Mouse (Mus musculus) adipocyte (in vitro differentiated cells): ENCODE data around the gene Anapc7.
A peak's percentile ranks its signal among the peaks of the same experiment; 100 is the strongest.
"Not testable (repeated sequence)": the region's sequence is repeated elsewhere in the genome, so short reads cannot be mapped to it uniquely, and the experiment has no call there.

Experiments used
- DNase-seq: peaks from one replicate; pipeline ENCODE4 v3.0.0-alpha.2; 2016; ENCODE audit warnings: low spot score

The Anapc7 gene

GRCm38 (mm10) chr5:122405537-122405936 lies 16.0 kb upstream of the Anapc7 start:
- DNase-seq: no peak

DNA sequence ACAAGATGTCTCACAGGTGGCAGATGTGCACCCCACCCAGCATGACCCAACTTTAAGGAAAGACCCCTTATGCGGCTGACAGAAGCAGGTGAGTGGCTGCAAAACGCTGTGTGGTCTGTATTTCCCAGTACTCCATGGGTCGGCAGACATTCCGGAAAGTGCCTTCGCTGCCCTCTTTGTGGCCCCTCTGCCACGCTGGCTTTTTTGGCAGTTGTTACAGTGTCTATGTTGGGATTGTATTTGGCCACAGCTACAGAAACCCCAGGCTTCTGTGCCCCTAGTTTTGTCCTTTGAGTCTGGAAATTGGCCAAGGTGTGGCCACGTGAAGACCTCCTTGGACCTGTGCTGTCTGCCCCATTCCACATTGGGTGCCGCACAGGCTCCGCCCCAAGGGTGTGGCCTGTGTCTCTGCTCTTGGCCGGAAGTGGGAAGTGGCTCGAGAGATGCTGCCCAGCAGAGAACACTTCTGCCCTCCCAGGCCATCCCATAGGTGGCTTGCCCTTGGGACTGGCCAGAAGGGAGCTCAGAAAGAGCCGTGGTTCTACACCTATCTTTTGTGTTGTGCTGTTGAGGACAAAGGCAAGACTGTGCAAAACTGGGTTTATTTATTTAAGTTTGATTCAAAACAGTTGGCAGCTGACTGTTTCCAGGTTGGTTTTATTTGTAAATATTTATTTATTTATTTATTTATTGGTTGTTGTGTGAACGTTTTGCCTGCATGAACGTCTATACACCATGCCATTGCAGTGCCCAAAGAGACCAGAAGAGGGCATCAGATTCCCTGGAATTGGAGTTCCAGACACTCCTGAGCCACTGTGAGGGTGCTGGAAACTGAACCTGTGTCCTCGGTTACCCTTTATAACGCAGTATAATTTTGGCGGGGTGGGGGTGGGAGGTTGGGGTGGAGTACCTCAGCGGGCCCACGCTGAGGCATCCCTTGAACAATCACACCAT lies 11.5 kb upstream of the Anapc7 start:
- no peak for DNase-seq

DNA sequence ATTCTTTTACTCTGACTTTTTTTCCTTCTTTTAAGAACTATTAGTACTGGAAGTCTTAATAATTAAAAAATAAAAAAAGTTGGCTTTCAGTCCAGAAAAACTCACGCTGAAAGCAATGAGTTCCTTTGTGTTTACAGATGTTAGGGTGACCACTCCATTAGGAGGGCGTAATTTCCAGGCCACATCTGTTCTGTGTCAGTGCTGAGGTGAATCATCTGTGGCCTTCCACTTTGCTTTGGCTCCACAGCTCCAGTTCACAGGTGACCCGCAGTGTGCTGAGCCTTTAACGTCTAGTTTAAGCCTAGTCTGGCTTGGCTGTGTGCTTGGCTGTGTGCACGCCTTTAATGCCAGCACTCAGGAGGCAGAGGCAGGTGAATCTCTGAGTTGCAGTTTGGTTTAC lies 9.6 kb upstream of the Anapc7 start:
- DNase-seq: no peak

- DNase-seq: no peak
These were observed 8.7 kb upstream of the Anapc7 start for GRCm38 (mm10) chr5:122412826-122413225.

DNA sequence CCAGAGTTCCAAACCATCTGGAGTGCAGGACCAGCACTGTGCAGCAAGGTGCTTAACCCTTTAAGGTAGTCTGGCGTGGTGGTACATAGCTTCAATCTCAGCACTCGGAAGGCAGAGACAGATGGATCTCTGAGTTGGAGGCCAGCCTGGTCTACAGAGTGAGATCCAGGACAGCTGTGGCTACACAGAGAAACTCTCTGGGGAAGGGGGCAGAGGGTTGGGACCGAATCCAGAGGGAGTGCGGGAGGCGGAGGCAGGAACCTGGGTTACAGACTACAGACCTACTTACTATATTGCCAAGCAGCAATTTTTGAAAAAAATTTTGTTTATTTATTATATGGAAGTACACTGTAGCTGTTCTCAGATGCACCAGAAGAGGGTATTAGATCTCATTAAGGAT lies 7.1 kb upstream of the Anapc7 start:
- no peak for DNase-seq

- no peak for DNase-seq
These were observed 6.0 kb upstream of the Anapc7 start for GRCm38 (mm10) chr5:122415465-122415864.

- not testable (repeated sequence) for DNase-seq
These were observed 817 bp upstream of the Anapc7 start for GRCm38 (mm10) chr5:122420676-122421075.

DNA sequence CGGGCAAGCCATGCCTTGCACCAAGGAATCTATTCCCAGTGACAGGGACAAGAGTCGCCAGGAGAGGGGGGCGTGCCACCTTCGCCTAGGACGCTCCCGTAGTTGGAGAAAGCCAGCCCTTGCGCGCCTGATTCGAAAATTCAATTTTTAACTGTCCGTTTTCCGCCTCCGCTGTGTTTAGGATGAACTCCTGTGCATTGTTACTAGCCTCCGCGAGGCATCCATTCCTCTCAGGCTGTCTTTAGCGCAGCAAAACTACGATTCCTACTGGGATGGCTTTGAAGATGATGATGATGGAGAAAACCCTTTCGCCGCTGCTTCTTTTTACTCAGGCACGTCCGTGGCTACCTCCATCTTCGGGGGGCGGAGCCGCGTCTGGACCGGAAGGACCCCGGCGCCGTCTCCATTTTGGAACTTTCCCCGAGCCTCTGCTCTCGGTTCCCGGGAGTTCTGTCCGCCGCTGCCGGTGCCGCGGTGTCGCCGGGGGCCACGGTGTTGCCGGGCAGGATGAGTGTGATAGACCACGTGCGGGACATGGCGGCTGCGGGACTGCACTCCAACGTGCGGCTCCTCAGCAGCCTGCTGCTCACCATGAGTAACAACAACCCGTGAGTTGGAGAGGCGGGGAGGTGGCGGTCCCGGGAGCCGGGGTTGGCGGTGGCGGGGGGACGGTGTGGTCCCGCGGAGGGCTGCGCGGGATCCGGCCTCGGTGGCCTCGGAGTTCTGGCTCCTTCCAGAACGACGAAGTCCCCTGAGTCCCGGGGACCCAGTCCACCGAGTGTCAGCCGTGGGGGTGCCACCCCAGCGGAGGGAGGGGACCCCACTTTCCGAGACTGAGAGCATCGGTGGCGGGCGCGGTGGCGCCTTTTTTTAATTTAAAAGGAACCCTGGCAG lies 825 bp downstream of the Anapc7 start:
- DNase-seq: peak; percentile 90

DNA sequence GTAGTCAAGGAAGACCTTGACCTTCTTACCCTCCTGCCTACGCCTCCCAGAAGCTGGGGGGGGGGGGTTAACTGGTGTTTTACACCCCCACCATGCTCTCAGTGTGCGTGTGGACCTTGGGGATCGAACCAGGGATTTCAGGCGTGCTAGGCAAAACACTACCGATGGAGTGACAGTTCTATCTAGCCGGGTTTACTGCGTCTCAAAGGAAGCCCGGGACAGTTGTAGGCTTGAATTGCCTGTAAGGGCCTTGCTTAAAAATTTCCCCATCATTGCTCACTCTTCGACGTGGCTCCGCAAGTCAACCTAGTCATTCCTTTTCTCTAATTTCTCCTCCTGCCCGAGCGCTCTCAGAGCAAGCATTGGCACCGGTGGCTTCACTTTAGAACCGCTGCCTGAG lies 1.6 kb downstream of the Anapc7 start:
- DNase-seq: no peak

DNA sequence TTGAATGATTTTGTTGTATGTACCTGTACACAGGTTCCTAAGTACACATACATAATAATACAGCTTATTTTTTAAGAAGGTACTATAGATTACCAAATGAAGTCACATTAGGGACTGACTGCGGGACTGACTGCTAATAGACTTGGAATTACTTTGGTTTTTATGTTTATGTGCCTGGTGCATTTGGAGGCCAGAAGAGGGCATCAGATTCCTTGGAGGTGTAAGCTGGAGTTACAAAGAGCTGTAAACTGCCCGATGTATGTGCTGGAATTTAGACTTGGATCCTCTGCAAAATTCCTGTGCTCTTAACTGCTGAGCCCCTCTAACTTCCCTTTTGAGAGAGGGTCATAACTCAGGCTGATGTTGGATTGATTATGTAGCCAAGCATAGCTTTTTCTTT lies 4.1 kb downstream of the Anapc7 start:
- DNase-seq: no peak

GRCm38 (mm10) chr5:122430036-122430775 lies 8.7 kb downstream of the Anapc7 start:
- DNase-seq: no peak

GRCm38 (mm10) chr5:122431221-122431620 lies 9.7 kb downstream of the Anapc7 start:
- no peak for DNase-seq

DNA sequence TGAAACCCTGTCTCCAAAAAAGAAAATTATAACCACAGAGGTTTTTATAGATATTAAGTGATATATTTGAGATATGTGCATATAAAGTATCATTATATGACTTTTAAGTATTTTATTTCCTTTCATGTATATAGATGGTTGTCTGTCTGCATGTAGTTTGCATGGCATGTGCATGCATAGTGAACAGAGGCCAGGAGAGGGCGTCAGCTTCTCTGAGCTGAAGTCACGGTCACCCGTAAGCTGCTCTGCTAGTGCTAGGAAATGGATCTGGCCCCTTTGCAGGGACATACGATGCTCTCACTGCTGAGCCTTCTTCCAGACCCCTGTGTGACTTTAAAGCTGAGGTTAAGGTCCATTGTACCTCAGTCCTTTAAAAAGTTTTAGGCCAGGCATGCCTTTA lies 13.0 kb downstream of the Anapc7 start:
- DNase-seq: no peak

DNA sequence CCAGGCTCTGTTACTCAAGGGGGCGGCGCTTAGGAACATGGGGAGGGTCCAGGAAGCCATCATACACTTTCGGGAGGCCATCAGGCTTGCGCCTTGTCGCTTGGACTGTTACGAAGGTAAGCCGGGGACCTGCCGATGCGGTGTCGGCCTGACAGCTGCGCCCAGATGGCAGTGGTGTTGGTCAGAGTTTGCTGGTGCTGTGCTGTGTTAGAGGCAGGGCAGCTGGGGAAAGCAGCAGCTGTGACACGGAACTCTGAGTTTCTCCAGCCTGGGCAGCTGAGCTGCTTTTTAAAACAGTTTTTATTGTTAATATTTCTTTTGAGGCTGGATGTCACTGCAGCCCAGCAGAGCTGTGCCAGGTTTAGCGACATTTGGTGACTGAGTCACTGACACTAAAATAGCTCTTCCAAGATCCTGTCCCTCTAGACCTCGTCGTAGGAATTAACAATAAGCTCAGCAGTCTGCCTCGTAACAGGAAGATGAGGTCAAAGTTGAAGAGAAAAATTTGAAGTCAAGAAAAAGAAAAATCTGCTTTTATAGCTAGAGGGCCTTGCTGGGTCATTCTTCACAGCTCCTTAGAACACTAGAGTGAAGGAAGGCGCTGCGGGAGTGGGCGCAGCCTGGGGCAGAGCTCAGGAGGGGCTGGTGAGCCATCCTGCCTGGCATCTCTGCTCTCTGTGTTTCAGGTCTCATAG lies 18.1 kb downstream of the Anapc7 start:
- DNase-seq: peak; percentile 37

DNA sequence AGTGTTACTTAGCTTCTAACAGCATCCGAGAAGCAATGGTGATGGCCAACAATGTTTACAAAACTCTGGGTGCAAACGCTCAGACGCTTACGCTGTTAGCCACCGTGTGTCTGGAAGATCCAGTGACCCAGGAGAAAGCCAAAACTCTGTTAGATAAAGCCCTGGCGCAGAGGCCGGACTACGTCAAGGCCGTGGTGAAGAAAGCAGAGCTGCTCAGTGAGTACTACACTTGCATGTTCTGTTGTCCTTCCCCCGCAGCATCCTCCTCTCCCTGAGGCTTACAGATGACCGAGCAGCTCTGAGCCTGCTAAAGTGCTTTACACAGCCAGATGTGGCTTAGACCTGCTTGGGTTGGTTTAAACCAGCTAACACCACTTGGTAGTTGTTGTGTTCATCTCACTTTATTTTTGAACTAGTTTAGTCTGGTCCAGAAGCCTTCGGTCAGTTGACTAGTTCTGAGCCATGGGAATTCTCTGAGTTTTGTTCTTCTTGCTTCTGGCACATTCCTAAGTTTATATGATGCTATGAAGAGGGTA lies 18.7 kb downstream of the Anapc7 start:
- DNase-seq: no peak

DNA sequence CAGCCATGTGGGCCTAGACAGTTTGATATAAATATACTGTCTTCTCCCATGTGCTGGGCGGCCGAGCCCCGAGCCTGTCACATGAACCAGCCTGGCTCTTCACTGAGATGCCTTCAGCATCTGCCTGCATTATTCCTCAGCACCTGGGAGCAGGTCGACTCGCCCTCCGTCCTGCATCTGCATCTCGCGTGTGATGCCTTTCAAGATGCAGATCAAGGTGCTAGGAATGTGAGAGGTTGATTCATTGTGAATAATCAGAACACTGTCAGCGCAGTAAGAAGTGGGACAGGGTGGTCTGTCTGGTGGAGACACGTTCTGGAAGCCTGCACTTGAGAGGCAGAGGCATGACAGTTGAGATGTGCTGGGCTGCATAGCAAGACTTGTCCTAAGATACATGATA lies 23.0 kb downstream of the Anapc7 start:
- DNase-seq: no peak

- DNase-seq: no peak
These were observed 23.6 kb downstream of the Anapc7 start for GRCm38 (mm10) chr5:122445051-122445610.

DNA sequence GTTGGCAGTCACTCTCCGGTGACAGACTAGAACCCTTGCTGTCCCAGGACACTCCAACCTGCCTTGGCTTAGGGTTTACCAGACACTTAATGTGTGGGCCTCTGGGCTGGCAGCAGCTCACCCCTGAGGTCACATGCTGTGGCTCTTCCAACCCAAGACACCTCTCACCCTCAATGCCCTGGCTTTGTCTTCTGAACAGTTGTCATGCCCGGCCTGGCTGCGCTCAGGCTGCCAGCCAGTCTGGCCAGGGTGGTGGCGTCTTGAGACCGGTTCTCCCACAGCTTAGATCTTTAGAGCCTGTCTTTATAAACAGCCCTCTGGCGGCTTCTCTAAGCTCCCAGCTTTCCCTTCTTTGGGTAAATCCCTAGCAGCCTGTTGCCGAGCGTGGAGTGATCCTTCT lies 26.4 kb downstream of the Anapc7 start:
- DNase-seq: peak; percentile 77

DNA sequence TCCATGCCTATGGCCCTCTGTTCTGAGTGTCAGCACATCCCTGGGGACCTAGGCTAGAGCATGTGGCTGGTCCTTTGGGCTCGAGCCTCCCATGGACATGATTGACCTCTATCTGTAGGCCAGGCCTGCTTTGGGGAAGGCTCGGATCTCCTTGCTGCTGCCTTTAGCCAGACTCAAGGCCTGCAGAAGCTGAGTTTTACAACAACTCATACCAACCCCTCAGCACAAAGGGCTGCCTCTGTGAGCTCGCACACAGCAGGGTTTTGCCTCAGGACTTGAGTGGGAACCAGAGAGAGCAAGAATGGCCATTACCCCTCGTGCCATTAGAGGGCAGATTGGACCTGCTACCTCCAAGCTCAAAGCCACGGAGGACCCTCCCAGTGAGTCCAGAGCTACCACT lies 27.4 kb downstream of the Anapc7 start:
- DNase-seq: no peak

DNA sequence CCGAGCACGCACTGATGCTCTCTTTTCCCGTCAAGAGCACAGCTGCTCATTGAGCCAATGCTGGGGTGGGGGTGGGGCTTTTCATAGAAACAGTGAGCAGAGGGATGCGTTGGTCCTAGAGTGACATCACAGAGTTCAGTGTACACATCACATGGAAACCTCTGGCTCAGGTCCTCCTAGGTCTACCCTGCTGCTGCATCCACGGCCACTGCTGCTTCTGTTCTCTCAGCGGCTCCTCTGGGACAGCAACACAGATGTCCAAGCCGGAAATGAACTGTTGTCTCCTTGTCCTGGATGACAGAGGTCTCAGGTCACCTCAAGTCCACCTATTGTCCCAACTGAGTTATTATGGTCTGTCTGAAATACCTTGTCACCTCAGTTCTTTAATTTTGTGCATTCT lies 28.5 kb downstream of the Anapc7 start:
- no peak for DNase-seq

- DNase-seq: no peak
These were observed 29.4 kb downstream of the Anapc7 start for GRCm38 (mm10) chr5:122450913-122451317.
